Mouse (Mus musculus): ENCODE data around the gene Adh7.

DNA sequence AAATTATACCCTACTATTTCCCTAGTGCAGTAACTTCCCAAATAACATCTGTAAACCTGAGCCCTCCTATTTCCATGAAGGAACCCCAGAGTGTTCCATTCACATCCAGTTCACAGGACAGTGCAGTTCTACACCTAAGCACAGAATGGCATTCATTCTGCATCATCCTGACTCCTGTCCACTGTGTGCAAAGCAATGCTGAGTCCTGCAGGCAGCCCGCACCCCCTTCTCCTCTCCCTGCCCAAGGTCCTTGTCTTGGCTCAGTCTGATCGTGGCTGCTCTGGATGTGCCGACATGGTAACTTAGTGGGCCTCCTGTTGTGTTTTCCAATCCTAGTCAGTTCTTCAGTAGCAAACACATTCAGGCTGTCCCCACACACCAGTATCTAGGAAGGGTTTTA is 12.7 kb downstream of the Adh7 start:
- TF ChIP-seq CTCF (conservative IDR thresholded peaks at IDR 0.05; ENCODE audit: insufficient read depth, insufficient read length, low read depth, low read length) (no peak), POLR2A (IDR thresholded peaks at IDR 0.05; ENCODE audit: low read depth, low read length) (no peak)

Data from kidney, adult 2 months (tissue).